Mouse (Mus musculus) liver, embryonic 15.5 days (tissue): ENCODE measurements around the gene Cenpo. TPM values are rescaled to one million over a fixed set of nuclear protein-coding genes. Genes with fewer than 3 reads are reported as not detected.

Source experiments
- ATAC-seq: fragments of 200-750 bp; cut with Nextera tagmentation; 2 replicates; pipeline ENCODE4 v1.8.0; 2017; ENCODE audit warnings: moderate number of reproducible peaks, mild to moderate bottlenecking, moderate library complexity; ENCODE audit not compliant: insufficient read depth
- H3K27ac ChIP-seq: fragments of 300-500 bp; sonication (generic); replicated peaks from 2 replicates; pipeline ENCODE4 v1.5.1; 2015; ENCODE audit warnings: mild to moderate bottlenecking, inconsistent platforms
- H3K27me3 ChIP-seq: fragments of 300-500 bp; sonication (generic); 2 replicates; pipeline ENCODE4 v1.6.1; 2015; ENCODE audit warnings: mild to moderate bottlenecking, inconsistent platforms
- H3K36me3 ChIP-seq: fragments of 300-500 bp; sonication (generic); replicated peaks from 2 replicates; pipeline ENCODE4 v1.6.1; 2015; ENCODE audit warnings: moderate library complexity, mild to moderate bottlenecking, inconsistent platforms
- H3K4me1 ChIP-seq: fragments of 300-500 bp; sonication (generic); replicated peaks from 2 replicates; pipeline ENCODE4 v1.6.1; 2015; ENCODE audit warnings: inconsistent platforms
- H3K4me2 ChIP-seq: fragments of 300-500 bp; sonication (generic); 2 replicates; pipeline ENCODE4 v1.6.1; 2015; ENCODE audit warnings: moderate library complexity, mild to moderate bottlenecking, inconsistent platforms
- H3K4me3 ChIP-seq: fragments of 300-500 bp; sonication (generic); replicated peaks from 2 replicates; pipeline ENCODE4 v1.5.1; 2015; ENCODE audit warnings: mild to moderate bottlenecking, inconsistent platforms
- H3K9ac ChIP-seq: fragments of 300-500 bp; sonication (generic); 2 replicates; pipeline ENCODE4 v1.6.1; 2015; ENCODE audit warnings: moderate library complexity, mild to moderate bottlenecking, inconsistent platforms
- H3K9me3 ChIP-seq: fragments of 300-500 bp; sonication (generic); replicated peaks from 2 replicates; pipeline ENCODE4 v1.6.1; 2016; ENCODE audit warnings: inconsistent platforms
- WGBS: fragments of 180-500 bp; shearing (Covaris S2); methylation state at CpG from one replicate; pipeline ENCODE4 v1.1.7; 2015; ENCODE audit warnings: mixed read lengths; ENCODE audit not compliant: insufficient replicate concordance; 5-methylcytosine and 5-hydroxymethylcytosine counted together
- polyA plus RNA-seq: library from polyadenylated mRNA; unstranded; fragments of >200 nt; fragmentation: Nextera tagmentation; extraction: Ambion mirVana; gene quantifications from 2 replicates; pipeline ENCODE4 v1.2.1, GENCODE M21; 2015

The Cenpo gene
- polyA plus RNA-seq, 1 experiment from 2014 or later, result 10.5 TPM

DNA sequence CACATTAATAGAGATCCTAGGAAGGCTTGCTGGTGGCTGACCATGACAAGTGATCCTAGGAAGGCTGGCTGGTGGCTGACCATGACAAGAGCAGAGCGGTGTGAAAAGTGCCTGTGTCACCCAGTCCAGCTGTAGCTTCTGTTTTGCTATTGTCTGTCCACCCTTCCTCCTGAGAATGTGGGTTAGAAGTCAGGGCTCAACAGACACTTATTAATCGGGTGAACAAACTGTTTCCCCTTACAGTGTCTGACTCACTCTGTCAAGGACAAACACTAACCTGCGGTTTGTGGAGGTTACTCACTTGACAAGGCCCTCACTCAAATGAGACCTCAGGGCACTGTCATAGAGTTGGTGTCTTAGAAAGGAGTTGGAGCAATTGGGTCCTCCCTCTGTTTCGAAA lies 35.4 kb downstream of the Cenpo start:
- Histone ChIP-seq H3K9me3 (no peaks in the 10 kb centered on the region), H3K9ac (no peak overlapping the region), H3K36me3 (no peaks in the 10 kb centered on the region), H3K4me3 (no peak overlapping the region), H3K27me3 (no peaks in the 10 kb centered on the region), H3K4me1 (no peaks in the 10 kb centered on the region), H3K4me2 (no peak overlapping the region), H3K27ac (no peak overlapping the region)
- WGBS, result 65% methylated on average over 4 of the region's 4 CpGs
- no peak for ATAC-seq

DNA sequence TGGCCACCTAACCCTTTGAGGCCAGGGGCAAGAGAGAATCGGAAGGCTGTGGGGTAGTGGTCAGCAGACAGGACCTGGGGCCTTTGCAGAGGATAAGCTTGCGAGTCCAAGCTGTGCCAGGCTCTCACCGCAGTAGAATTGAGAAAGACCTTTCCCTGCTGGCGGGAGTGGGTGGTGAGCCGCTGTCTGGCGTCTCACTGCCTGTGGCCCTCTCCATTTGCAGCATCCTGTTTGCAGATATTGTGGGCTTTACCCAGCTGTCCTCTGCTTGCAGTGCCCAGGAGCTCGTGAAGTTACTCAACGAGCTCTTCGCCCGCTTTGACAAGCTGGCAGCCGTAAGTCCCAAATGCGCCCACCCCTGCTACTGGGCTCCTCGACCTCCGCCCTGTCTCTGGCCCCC lies 39.5 kb downstream of the Cenpo start:
- H3K4me1 ChIP-seq, result no peaks in the 10 kb centered on the region
- H3K4me3 ChIP-seq, result no peak overlapping the region
- no peak overlapping the region for H3K27ac ChIP-seq
- no peaks in the 10 kb centered on the region for H3K27me3 ChIP-seq
- no peaks in the 10 kb centered on the region for H3K9me3 ChIP-seq
- ATAC-seq, result no peak
- WGBS, result 81% methylated on average over 14 of the region's 14 CpGs
- no peak overlapping the region for H3K9ac ChIP-seq
- H3K36me3 ChIP-seq, result no peaks in the 10 kb centered on the region
- H3K4me2 ChIP-seq, result no peak overlapping the region

DNA sequence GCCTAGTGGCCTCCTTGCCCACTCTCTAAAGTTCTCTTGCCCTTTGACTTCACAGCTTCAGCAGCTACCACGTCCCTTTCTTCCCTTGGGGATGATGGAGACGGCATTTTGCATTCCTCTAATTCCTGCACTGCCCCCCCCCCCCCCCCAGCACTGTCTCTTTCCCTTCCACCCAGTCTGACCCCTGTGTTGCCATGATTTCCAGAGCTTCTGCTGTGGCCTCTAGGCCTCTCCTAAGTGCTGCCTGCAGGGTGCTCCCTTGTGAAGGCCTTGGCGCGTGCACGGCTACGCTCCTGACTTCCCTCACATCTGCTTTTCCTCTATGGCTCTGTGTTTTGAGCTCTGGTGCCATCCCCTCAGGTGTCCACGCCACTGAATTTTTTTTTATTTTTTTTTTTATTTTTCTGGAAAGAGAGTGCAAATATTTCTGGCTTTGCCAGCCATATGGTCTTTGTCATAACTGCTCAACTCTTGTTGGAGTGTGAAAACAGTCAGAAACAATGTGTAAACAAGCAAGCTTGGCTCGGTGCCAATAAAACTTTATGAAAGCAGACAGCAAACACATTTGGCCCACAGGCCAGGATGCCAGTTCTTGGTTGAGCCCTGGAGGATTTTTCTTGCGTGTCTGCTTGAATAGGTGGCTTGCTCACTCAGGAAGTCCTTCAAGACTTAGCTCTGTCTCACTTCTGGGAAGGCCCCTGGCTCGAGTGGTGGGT lies 40.9 kb downstream of the Cenpo start:
- Histone ChIP-seq H3K27me3 (no peaks in the 10 kb centered on the region), H3K4me2 (no peak overlapping the region), H3K4me3 (no peak overlapping the region), H3K9ac (no peak overlapping the region), H3K4me1 (no peaks in the 10 kb centered on the region), H3K9me3 (no peaks in the 10 kb centered on the region), H3K36me3 (no peaks in the 10 kb centered on the region), H3K27ac (no peak overlapping the region)
- WGBS, result 75% methylated on average over 10 of the region's 10 CpGs
- ATAC-seq, result no peak

DNA sequence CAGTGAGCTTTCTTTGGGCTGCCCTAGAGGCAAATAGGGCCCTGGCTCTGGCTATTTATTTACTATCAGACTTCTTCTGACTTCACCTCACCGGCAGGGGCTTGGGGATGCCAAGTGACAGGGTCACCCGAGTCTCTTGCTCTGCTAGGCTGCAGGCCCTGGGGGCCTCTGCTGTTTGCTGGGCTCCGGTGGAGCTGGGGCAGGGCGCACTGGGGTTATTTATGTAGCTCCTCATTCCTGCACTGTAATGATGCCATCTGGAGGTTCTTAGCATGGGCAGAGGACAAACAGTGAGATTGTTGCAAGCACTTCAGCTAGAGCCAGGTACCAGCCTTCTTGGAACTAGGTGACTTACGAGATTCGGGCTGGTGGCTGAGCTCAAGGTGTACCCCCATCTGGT lies 41.6 kb downstream of the Cenpo start:
- H3K27ac ChIP-seq, result no peak overlapping the region
- no peaks in the 10 kb centered on the region for H3K4me1 ChIP-seq
- H3K36me3 ChIP-seq, result no peaks in the 10 kb centered on the region
- H3K4me3 ChIP-seq, result no peak overlapping the region
- H3K9me3 ChIP-seq, result no peaks in the 10 kb centered on the region
- H3K4me2 ChIP-seq, result no peak overlapping the region
- H3K27me3 ChIP-seq, result no peaks in the 10 kb centered on the region
- no peak overlapping the region for H3K9ac ChIP-seq
- ATAC-seq, result no peak
- 65% methylated on average over 6 of the region's 6 CpGs for WGBS

DNA sequence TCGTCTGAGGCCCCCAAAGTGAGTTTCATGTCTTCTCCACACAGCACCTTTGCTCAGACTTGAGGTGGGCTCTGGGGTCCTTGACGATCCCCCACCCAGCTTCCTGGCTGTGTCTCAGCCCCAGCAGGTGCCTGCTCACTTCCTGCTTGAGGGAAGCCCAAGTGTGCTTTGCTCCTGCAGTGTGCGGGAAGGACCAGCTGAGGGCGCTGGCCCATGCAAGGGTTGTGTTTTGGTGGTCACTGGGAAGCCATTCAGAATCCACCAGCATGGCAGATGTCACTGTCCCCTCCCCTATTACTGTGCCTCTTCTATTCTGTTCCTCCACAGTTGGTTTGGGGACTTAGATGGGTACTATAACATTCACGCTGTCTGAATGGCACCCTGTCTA lies 45.0 kb downstream of the Cenpo start:
- H3K4me3 ChIP-seq, result no peak overlapping the region
- no peaks in the 10 kb centered on the region for H3K27me3 ChIP-seq
- ATAC-seq, result no peak
- WGBS, result 29% methylated on average over 5 of the region's 5 CpGs
- H3K36me3 ChIP-seq, result no peaks in the 10 kb centered on the region
- no peak overlapping the region for H3K27ac ChIP-seq
- no peak overlapping the region for H3K9ac ChIP-seq
- H3K4me2 ChIP-seq, result no peak overlapping the region
- no peaks in the 10 kb centered on the region for H3K9me3 ChIP-seq
- no peaks in the 10 kb centered on the region for H3K4me1 ChIP-seq

DNA sequence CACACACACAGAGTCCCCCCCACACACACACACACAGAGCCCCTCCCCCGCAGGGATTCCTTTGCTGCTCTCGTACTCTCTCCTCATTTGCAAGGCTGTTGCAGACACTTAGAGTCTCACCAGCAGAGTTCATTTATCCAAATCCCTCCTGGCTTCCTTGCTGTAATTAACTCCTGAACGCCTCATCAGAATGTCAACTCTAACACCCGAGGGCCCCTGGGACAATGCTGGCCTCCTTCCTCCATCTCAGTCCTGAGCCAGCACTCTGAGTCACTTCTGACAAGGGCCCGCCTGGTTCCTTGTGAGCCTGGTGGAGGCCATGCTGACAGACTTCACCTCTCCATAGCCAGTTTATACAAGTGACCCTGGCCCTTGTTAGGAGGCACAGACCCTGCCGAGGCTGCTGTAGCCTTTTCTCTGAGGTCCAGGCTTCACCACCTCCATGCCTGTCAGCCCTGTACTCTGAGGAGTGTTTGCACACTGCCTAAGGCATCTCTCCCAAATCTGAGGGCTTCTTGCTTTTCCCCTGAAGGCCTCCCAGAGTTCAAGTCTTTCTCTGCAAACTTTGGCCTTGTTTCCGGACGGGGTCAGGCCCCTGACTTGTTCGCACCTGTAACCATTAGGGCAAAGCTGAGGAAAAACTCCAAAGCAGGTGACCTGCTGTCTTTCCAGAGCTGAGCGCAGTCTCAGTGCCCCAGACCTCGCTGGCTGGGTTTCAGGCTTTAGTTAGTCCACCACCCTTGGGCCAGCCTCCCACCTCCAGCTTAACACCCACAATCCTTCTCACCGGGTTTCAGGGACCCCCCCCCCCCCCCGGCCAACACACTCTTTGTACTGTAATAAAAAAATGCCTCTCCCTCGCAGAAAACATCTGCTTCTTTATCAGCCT lies 45.7 kb downstream of the Cenpo start:
- H3K27me3 ChIP-seq, result no peaks in the 10 kb centered on the region
- H3K4me1 ChIP-seq, result no peaks in the 10 kb centered on the region
- H3K27ac ChIP-seq, result no peak overlapping the region
- H3K4me3 ChIP-seq, result no peak overlapping the region
- 38% methylated on average over 14 of the region's 14 CpGs for WGBS
- no peaks in the 10 kb centered on the region for H3K9me3 ChIP-seq
- no peak overlapping the region for H3K4me2 ChIP-seq
- H3K36me3 ChIP-seq, result no peaks in the 10 kb centered on the region
- no peak overlapping the region for H3K9ac ChIP-seq
- no peak for ATAC-seq

DNA sequence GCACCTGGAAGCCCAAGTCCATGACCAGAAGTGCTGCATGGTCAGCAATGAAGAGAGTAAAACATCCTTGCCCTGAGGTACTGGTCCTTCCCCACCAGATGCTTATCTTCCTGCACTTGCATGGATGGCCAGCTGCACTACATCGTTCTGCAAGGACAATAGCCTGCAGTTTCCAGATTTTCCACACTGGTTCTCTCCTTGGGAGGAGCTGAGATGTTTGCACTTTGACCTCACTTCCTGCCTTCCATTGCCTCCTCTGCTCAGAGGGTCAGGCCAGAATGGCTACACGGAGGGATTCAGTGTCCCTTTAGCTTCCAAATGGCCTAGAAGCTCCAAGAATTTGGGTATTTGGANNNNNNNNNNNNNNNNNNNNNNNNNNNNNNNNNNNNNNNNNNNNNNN lies 49.4 kb downstream of the Cenpo start:
- no peak for ATAC-seq
- 34% methylated on average over 2 of the region's 2 CpGs for WGBS
- H3K36me3 ChIP-seq, result no peaks in the 10 kb centered on the region
- no peaks in the 10 kb centered on the region for H3K9me3 ChIP-seq
- H3K9ac ChIP-seq, result no peak overlapping the region
- no peak overlapping the region for H3K4me2 ChIP-seq
- no peak overlapping the region for H3K27ac ChIP-seq
- no peaks in the 10 kb centered on the region for H3K4me1 ChIP-seq
- no peak overlapping the region for H3K4me3 ChIP-seq
- no peaks in the 10 kb centered on the region for H3K27me3 ChIP-seq

DNA sequence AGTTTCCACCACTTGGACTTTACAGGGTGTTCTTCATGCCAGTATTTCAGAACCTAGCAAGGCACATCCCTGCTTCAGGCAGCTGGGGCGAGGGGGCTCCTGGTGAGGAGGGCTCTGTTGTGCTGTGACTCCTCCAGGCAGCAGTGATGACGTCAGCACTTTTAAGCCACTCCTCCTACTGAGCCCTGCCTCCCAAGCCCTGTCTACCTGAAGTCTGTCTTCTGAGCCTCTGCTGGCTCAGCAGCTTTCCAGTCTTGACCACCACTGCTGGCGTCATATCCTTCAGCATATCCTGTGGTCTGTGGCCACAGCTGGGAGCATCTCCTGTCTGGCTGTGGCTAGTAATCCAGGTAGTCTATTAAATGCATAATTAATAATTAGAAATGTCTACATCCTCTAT lies 53.6 kb downstream of the Cenpo start:
- Histone ChIP-seq H3K36me3 (no peaks in the 10 kb centered on the region), H3K27ac (no peak overlapping the region), H3K9me3 (no peaks in the 10 kb centered on the region), H3K9ac (no peak overlapping the region), H3K4me2 (no peak overlapping the region), H3K4me3 (no peak overlapping the region), H3K4me1 (no peaks in the 10 kb centered on the region), H3K27me3 (no peaks in the 10 kb centered on the region)
- WGBS, result 32% methylated on average over 3 of the region's 3 CpGs
- no peak for ATAC-seq

DNA sequence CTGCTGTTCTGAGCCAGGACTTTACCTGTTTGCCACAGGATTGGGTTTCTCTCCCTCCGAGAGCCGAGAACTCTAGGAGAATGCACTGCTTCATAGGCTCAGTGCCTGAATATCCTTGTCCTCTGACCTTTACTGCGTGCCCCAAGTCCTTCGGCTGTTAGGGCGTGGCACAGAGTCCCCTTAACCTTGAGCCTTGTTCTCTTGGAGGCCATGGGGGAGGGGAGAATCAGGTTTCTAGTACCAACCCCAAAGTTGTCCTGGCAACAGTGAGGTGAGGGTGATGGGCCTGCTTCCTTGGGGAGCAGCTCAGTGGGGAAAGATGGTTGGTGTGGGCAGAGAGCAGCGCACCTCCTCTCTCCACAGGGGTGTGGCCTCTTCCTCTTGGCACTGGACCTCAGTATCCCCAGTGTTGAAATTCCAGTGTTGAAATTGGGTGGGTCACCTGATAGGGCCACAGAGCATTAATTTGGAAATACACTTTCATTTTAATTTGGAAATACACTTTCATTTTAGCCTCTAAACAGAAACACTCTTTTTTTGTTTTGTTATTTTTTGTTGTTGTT lies 54.3 kb downstream of the Cenpo start:
- no peak for ATAC-seq
- WGBS, result 64% methylated on average over 6 of the region's 6 CpGs

DNA sequence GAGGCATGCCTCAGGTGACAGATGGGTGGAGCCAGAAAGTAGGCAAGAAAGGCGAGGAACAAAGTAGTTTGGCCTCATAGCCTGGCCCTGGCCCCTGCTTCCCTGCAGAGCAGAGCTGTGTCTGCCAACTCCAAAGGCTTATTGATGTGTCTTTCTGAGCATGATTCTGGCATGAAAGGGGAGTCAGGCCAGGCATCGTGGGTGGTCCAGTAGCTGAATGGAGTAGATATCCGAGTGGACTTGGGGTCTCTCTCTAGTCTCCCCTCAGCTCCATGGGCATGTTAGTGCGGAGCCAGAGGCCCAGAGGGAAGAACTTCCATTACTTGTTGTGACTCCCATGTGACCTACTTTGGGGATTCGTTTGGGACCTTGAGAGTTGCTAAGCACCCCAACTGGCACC lies 55.3 kb downstream of the Cenpo start:
- H3K9ac ChIP-seq, result no peak overlapping the region
- H3K27ac ChIP-seq, result no peak overlapping the region
- no peaks in the 10 kb centered on the region for H3K4me1 ChIP-seq
- H3K9me3 ChIP-seq, result no peaks in the 10 kb centered on the region
- H3K4me2 ChIP-seq, result no peak overlapping the region
- H3K27me3 ChIP-seq, result no peaks in the 10 kb centered on the region
- H3K36me3 ChIP-seq, result no peaks in the 10 kb centered on the region
- ATAC-seq, result no peak
- WGBS, result 49% methylated on average over 5 of the region's 5 CpGs
- H3K4me3 ChIP-seq, result no peak overlapping the region

More for the DNA sequence above, 54.3 kb downstream of the Cenpo start:
- Histone ChIP-seq H3K4me1 (no peaks in the 10 kb centered on the region), H3K27me3 (no peaks in the 10 kb centered on the region), H3K9ac (no peak overlapping the region), H3K4me2 (no peak overlapping the region), H3K4me3 (no peak overlapping the region), H3K9me3 (no peaks in the 10 kb centered on the region), H3K36me3 (no peaks in the 10 kb centered on the region), H3K27ac (no peak overlapping the region)

DNA sequence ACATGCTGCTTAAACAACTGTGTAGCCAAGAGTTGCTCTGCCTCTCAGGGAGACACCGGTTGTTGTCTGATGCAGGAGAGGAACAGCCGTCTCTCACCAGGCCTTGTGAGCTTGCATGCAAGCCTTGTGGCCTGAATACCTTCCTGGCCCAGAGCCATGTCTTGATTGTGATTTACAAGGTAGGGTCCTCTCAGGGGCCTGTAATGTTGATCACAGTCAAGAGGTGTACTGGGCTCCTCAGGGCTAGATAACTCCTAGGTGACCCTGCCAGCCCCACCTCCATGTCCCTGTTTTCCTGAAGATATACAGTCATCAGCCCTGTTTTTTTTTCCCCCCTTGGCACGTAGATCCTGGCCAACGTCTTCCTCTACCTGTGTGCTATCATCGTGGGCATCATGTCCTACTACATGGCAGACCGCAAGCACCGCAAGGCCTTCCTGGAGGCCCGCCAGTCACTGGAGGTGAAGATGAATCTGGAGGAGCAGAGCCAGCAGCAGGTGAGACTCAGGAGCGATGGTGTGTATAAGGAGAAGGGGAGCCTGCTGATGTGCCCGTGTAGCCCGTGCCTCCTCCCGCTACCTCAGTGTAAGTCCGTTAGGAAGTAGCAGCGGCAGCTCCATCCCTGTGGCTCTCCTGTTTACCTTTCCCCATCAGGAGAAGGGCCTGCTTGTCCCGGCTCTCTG lies 60.8 kb downstream of the Cenpo start:
- 75% methylated on average over 15 of the region's 15 CpGs for WGBS
- Histone ChIP-seq H3K27me3 (no peaks in the 10 kb centered on the region), H3K9ac (no peak overlapping the region), H3K36me3 (no peaks in the 10 kb centered on the region), H3K9me3 (no peaks in the 10 kb centered on the region), H3K4me1 (no peaks in the 10 kb centered on the region), H3K4me2 (no peak overlapping the region), H3K4me3 (no peak overlapping the region), H3K27ac (no peak overlapping the region)
- ATAC-seq, result no peak
